Mouse (Mus musculus): Measurements from ENCODE around the gene Gm47841. TPM values are rescaled to one million over a fixed set of nuclear protein-coding genes. Genes with fewer than 3 reads are reported as not detected.

Gm47841 gene
- polyA plus RNA-seq, 1 experiment from 2014 or later, result not detected

GRCm38 (mm10) chr15:100997090-100997489, 50.1 kb downstream of the Gm47841 start:
- 29% methylated on average over 4 of the region's 4 CpGs for WGBS
- Histone ChIP-seq H3K4me2 (no peak overlapping the region), H3K27ac (ENCODE audit: poor library complexity, severe bottlenecking) (no peak overlapping the region), H3K9ac (no peak overlapping the region), H3K4me3 (no peak overlapping the region), H3K9me3 (replicated peaks) (no peaks in the 10 kb centered on the region), H3K36me3 (no peaks in the 10 kb centered on the region), H3K4me1 (replicated peaks) (no peaks in the 10 kb centered on the region), H3K27me3 (replicated peaks) (peaks cover 10% of the 10 kb centered on the region; the same call in 1 of the 2 replicates)
- no peak for ATAC-seq (ENCODE audit: insufficient number of reproducible peaks, low FRiP score)

Other genes with a start within 250 kb of the Gm47841 start
- gene Scn8a, start 177.5 kb downstream of the Gm47841 start, polyA plus RNA-seq (2016; fragmentation: Nextera tagmentation; extraction: Ambion mirVana), result 0.54 and 0.69 TPM in 2 replicates
- gene Fignl2, start 31.2 kb upstream of the Gm47841 start, polyA plus RNA-seq (2016; fragmentation: Nextera tagmentation; extraction: Ambion mirVana), result 0.10 and 0.15 TPM in 2 replicates
- not detected in 2 replicates for gene Ankrd33, start 68.4 kb upstream of the Gm47841 start, polyA plus RNA-seq (2016; fragmentation: Nextera tagmentation; extraction: Ambion mirVana)
- gene Acvrl1, start 81.1 kb upstream of the Gm47841 start, polyA plus RNA-seq (2016; fragmentation: Nextera tagmentation; extraction: Ambion mirVana), result 3.1 and 3.6 TPM in 2 replicates
- 6.8 TPM in 2 replicates for gene Acvr1b, start 126.7 kb upstream of the Gm47841 start, polyA plus RNA-seq (2016; fragmentation: Nextera tagmentation; extraction: Ambion mirVana)
- 6.6 and 7.3 TPM in 2 replicates for gene Grasp, start 176.8 kb upstream of the Gm47841 start, polyA plus RNA-seq (2016; fragmentation: Nextera tagmentation; extraction: Ambion mirVana)
- gene Nr4a1, start 206.9 kb upstream of the Gm47841 start, polyA plus RNA-seq (2016; fragmentation: Nextera tagmentation; extraction: Ambion mirVana), result 14.4 and 17.4 TPM in 2 replicates
- 46.6 and 49.7 TPM in 2 replicates for gene Atg101, start 236.9 kb upstream of the Gm47841 start, polyA plus RNA-seq (2016; fragmentation: Nextera tagmentation; extraction: Ambion mirVana)
- gene 6030408B16Rik, start 245.8 kb upstream of the Gm47841 start, polyA plus RNA-seq (2016; fragmentation: Nextera tagmentation; extraction: Ambion mirVana), result 0.73 and 0.83 TPM in 2 replicates

Data from heart, embryonic 12.5 days (tissue).